Mouse (Mus musculus) natural killer cell, adult 2 months (primary cell): ENCODE measurements around the gene Lrtm2.

Source experiments
- DNase-seq, 2 experiments: peaks; one replicate each; pipeline ENCODE4 v3.0.0; 2022; ENCODE audit warnings: low spot score in 2 of 2

Lrtm2 gene

GRCm38 (mm10) chr6:119336124-119336523 is 5.6 kb upstream of the Lrtm2 start:
- DNase-seq: no peak

GRCm38 (mm10) chr6:119333831-119334230 is 3.3 kb upstream of the Lrtm2 start:
- DNase-seq: no peak

GRCm38 (mm10) chr6:119333202-119333601 is 2.6 kb upstream of the Lrtm2 start:
- DNase-seq: no peak

GRCm38 (mm10) chr6:119332111-119332510 is 1.5 kb upstream of the Lrtm2 start:
- DNase-seq: no peak

- DNase-seq: no peak
Observed at GRCm38 (mm10) chr6:119329936-119330335, 630 bp downstream of the Lrtm2 start.

GRCm38 (mm10) chr6:119329215-119329714 is 1.3 kb downstream of the Lrtm2 start:
- no peak for DNase-seq

- DNase-seq: no peak
Observed at GRCm38 (mm10) chr6:119328521-119329115, 1.9 kb downstream of the Lrtm2 start.

GRCm38 (mm10) chr6:119326541-119326940 is 4.0 kb downstream of the Lrtm2 start:
- DNase-seq: no peak

GRCm38 (mm10) chr6:119325978-119326377 is 4.6 kb downstream of the Lrtm2 start:
- no peak for DNase-seq

GRCm38 (mm10) chr6:119324776-119325175 is 5.8 kb downstream of the Lrtm2 start:
- DNase-seq: no peak

GRCm38 (mm10) chr6:119321752-119322151 is 8.8 kb downstream of the Lrtm2 start:
- no peak for DNase-seq

- DNase-seq: no peak
Observed at GRCm38 (mm10) chr6:119320481-119320880, 10.1 kb downstream of the Lrtm2 start.

- no peak for DNase-seq
Observed at GRCm38 (mm10) chr6:119319358-119319757, 11.2 kb downstream of the Lrtm2 start.

- no peak for DNase-seq
Observed at GRCm38 (mm10) chr6:119318732-119319131, 11.8 kb downstream of the Lrtm2 start.

- DNase-seq: no peak
Observed at GRCm38 (mm10) chr6:119314751-119315476, 15.7 kb downstream of the Lrtm2 start.

- no peak for DNase-seq
Observed at GRCm38 (mm10) chr6:119313588-119314375, 16.8 kb downstream of the Lrtm2 start.

GRCm38 (mm10) chr6:119313096-119313495 is 17.5 kb downstream of the Lrtm2 start:
- no peak for DNase-seq

GRCm38 (mm10) chr6:119312381-119312780 is 18.2 kb downstream of the Lrtm2 start:
- DNase-seq: no peak

GRCm38 (mm10) chr6:119310176-119310575 is 20.4 kb downstream of the Lrtm2 start:
- DNase-seq: no peak

GRCm38 (mm10) chr6:119307867-119308413 is 22.6 kb downstream of the Lrtm2 start:
- no peak for DNase-seq

GRCm38 (mm10) chr6:119303331-119303730 is 27.2 kb downstream of the Lrtm2 start:
- DNase-seq: no peak

GRCm38 (mm10) chr6:119301310-119301709 is 29.3 kb downstream of the Lrtm2 start:
- DNase-seq: no peak
